Mouse (Mus musculus): ENCODE data around the gene Ing3. TPM values are rescaled to one million over a fixed set of nuclear protein-coding genes. Genes with fewer than 3 reads are reported as not detected.

Ing3 gene
- polyA plus RNA-seq, 1 experiment: 19.3 TPM

DNA sequence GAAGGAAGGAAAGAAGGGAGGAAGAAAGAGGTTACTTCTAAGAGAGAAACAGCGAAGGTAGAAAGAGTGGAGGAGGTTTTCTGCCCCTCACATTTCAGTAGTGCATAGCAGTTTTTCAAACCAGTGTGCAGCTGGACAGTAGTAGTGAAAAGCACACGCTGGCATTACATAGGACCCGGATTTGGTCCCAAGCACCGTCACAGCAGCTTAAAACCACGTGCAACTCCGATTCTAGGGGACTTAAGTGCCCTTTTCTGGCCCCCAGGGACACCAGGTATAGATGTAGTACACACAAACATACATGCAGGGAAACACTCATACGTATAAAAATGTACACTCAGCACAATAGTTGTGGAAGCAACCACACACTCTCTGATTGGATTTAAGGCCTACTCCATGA, 59.0 kb downstream of the Ing3 start:
- no peaks in the 10 kb centered on the region for H3K4me1 ChIP-seq (ENCODE audit: control insufficient read depth, insufficient read depth, low read length)
- no peak for DNase-seq

GRCm38 (mm10) chr6:22010258-22010657, 60.9 kb downstream of the Ing3 start:
- TF ChIP-seq POLR2A (IDR thresholded peaks at IDR 0.05; ENCODE audit: borderline replicate concordance, insufficient read depth, low read length): no peak
- TF ChIP-seq CTCF (IDR thresholded peaks at IDR 0.05; ENCODE audit: borderline replicate concordance, insufficient read depth, low read depth, low read length): no peak
- no peak for DNase-seq
- Histone ChIP-seq H3K27ac (ENCODE audit: insufficient read depth, low read length) (no peak overlapping the region), H3K4me1 (ENCODE audit: control insufficient read depth, insufficient read depth, low read length) (no peaks in the 10 kb centered on the region), H3K27me3 (ENCODE audit: control insufficient read depth, insufficient read depth, low read length) (no peaks in the 10 kb centered on the region), H3K4me3 (replicated peaks; ENCODE audit: insufficient read depth, low read depth, low read length) (no peak overlapping the region)
- 92% methylated on average over 12 of the region's 12 CpGs for WGBS

More for the DNA sequence above, 59.0 kb downstream of the Ing3 start:
- WGBS: 92% methylated on average over 7 of the region's 7 CpGs
- H3K27me3 ChIP-seq (ENCODE audit: control insufficient read depth, insufficient read depth, low read length): no peaks in the 10 kb centered on the region; the same call in 1 of the 2 replicates
- TF ChIP-seq CTCF (IDR thresholded peaks at IDR 0.05; ENCODE audit: borderline replicate concordance, insufficient read depth, low read depth, low read length) (no peak), POLR2A (IDR thresholded peaks at IDR 0.05; ENCODE audit: borderline replicate concordance, insufficient read depth, low read length) (no peak)
- H3K27ac ChIP-seq (ENCODE audit: insufficient read depth, low read length): no peak overlapping the region
- H3K4me3 ChIP-seq (replicated peaks; ENCODE audit: insufficient read depth, low read depth, low read length): no peak overlapping the region

GRCm38 (mm10) chr6:22010761-22011281, 61.5 kb downstream of the Ing3 start:
- WGBS: 85% methylated on average over 11 of the region's 11 CpGs
- Histone ChIP-seq H3K4me1 (ENCODE audit: control insufficient read depth, insufficient read depth, low read length) (no peaks in the 10 kb centered on the region), H3K4me3 (replicated peaks; ENCODE audit: insufficient read depth, low read depth, low read length) (no peak overlapping the region), H3K27ac (ENCODE audit: insufficient read depth, low read length) (no peak overlapping the region), H3K27me3 (ENCODE audit: control insufficient read depth, insufficient read depth, low read length) (no peaks in the 10 kb centered on the region)
- DNase-seq: no peak
- TF ChIP-seq POLR2A (IDR thresholded peaks at IDR 0.05; ENCODE audit: borderline replicate concordance, insufficient read depth, low read length): no peak
- TF ChIP-seq CTCF (IDR thresholded peaks at IDR 0.05; ENCODE audit: borderline replicate concordance, insufficient read depth, low read depth, low read length): no peak

- Histone ChIP-seq H3K27ac (ENCODE audit: insufficient read depth, low read length) (no peak overlapping the region), H3K4me1 (ENCODE audit: control insufficient read depth, insufficient read depth, low read length) (no peaks in the 10 kb centered on the region), H3K27me3 (ENCODE audit: control insufficient read depth, insufficient read depth, low read length) (no peaks in the 10 kb centered on the region), H3K4me3 (replicated peaks; ENCODE audit: insufficient read depth, low read depth, low read length) (no peak overlapping the region)
- no peak for DNase-seq
- 66% methylated on average over 2 of the region's 2 CpGs for WGBS
- no peak for TF ChIP-seq CTCF (IDR thresholded peaks at IDR 0.05; ENCODE audit: borderline replicate concordance, insufficient read depth, low read depth, low read length)
- no peak for TF ChIP-seq POLR2A (IDR thresholded peaks at IDR 0.05; ENCODE audit: borderline replicate concordance, insufficient read depth, low read length)
Observed at GRCm38 (mm10) chr6:22011546-22011945, 62.2 kb downstream of the Ing3 start.

DNA sequence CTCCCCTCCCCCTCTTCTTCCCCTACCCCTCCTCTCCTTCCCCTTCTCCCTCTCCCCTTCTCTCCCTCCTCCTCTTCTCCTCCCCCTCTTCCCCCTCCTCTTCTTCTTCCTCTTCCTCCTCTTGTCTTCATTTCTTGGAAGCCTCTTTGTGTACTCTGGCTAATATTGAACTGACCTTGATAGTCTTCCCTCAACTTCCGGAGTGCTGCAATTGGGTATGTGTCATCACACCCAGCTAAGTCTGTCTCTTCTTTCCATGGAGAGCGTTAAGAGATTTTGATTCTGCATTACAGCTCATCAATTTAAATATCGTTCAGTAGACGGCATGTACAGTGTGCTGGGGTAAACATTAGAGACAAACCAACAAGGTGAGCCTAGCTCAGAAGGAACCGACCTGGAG, 62.7 kb downstream of the Ing3 start:
- Histone ChIP-seq H3K4me3 (replicated peaks; ENCODE audit: insufficient read depth, low read depth, low read length) (no peak overlapping the region), H3K27me3 (ENCODE audit: control insufficient read depth, insufficient read depth, low read length) (no peaks in the 10 kb centered on the region), H3K27ac (ENCODE audit: insufficient read depth, low read length) (no peak overlapping the region), H3K4me1 (ENCODE audit: control insufficient read depth, insufficient read depth, low read length) (no peaks in the 10 kb centered on the region)
- TF ChIP-seq POLR2A (IDR thresholded peaks at IDR 0.05; ENCODE audit: borderline replicate concordance, insufficient read depth, low read length) (no peak), CTCF (IDR thresholded peaks at IDR 0.05; ENCODE audit: borderline replicate concordance, insufficient read depth, low read depth, low read length) (no peak)
- no peak for DNase-seq
- 88% methylated on average over 5 of the region's 5 CpGs for WGBS

GRCm38 (mm10) chr6:22012501-22012900, 63.1 kb downstream of the Ing3 start:
- Histone ChIP-seq H3K4me3 (replicated peaks; ENCODE audit: insufficient read depth, low read depth, low read length) (no peak overlapping the region), H3K27me3 (ENCODE audit: control insufficient read depth, insufficient read depth, low read length) (no peaks in the 10 kb centered on the region), H3K27ac (ENCODE audit: insufficient read depth, low read length) (no peak overlapping the region), H3K4me1 (ENCODE audit: control insufficient read depth, insufficient read depth, low read length) (no peaks in the 10 kb centered on the region)
- DNase-seq: no peak
- WGBS: 84% methylated on average over 5 of the region's 5 CpGs
- TF ChIP-seq POLR2A (IDR thresholded peaks at IDR 0.05; ENCODE audit: borderline replicate concordance, insufficient read depth, low read length) (no peak), CTCF (IDR thresholded peaks at IDR 0.05; ENCODE audit: borderline replicate concordance, insufficient read depth, low read depth, low read length) (no peak)

GRCm38 (mm10) chr6:22013394-22013793, 64.0 kb downstream of the Ing3 start:
- no peak overlapping the region for H3K27ac ChIP-seq (ENCODE audit: insufficient read depth, low read length)
- no peaks in the 10 kb centered on the region for H3K4me1 ChIP-seq (ENCODE audit: control insufficient read depth, insufficient read depth, low read length)
- no peak for TF ChIP-seq CTCF (IDR thresholded peaks at IDR 0.05; ENCODE audit: borderline replicate concordance, insufficient read depth, low read depth, low read length)
- TF ChIP-seq POLR2A (IDR thresholded peaks at IDR 0.05; ENCODE audit: borderline replicate concordance, insufficient read depth, low read length): no peak
- no peaks in the 10 kb centered on the region for H3K27me3 ChIP-seq (ENCODE audit: control insufficient read depth, insufficient read depth, low read length)
- H3K4me3 ChIP-seq (replicated peaks; ENCODE audit: insufficient read depth, low read depth, low read length): no peak overlapping the region
- DNase-seq: no peak
- WGBS: 81% methylated on average over 3 of the region's 3 CpGs

DNA sequence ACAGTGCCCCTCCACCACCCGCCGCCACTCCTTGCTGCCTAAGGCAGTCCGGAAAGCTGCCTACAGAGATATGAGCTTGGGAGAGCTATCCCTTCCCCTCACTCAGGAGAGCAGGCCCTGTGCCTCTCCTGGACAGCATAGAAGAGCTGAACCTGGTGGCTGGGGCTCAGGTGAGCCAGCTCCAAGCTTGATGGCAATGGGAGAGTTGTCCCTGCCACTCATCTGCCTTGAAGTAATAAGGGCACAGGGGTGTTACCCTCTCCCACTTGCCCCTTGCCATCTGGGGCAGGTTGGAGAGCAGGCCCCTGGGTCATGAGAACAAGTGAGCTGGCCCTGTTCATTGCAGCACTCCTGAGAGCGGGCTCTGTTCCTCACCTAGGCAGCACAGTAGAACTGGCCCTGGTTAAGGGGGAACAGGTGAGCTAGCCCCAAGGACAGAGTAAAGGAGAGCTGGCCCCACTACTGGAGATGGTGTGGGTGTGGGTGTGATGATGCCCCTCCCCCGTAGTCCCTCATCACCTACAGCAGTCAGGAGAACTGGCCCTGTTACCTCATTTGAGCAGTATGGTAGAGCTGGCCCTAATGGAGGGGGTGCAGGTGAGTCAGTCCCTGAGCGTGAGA, 65.0 kb downstream of the Ing3 start:
- H3K27ac ChIP-seq (ENCODE audit: insufficient read depth, low read length): no peak overlapping the region
- DNase-seq: no peak
- no peaks in the 10 kb centered on the region for H3K27me3 ChIP-seq (ENCODE audit: control insufficient read depth, insufficient read depth, low read length)
- H3K4me3 ChIP-seq (replicated peaks; ENCODE audit: insufficient read depth, low read depth, low read length): no peak overlapping the region
- TF ChIP-seq POLR2A (IDR thresholded peaks at IDR 0.05; ENCODE audit: borderline replicate concordance, insufficient read depth, low read length) (no peak), CTCF (IDR thresholded peaks at IDR 0.05; ENCODE audit: borderline replicate concordance, insufficient read depth, low read depth, low read length) (no peak)
- H3K4me1 ChIP-seq (ENCODE audit: control insufficient read depth, insufficient read depth, low read length): no peaks in the 10 kb centered on the region
- 98% methylated on average over 6 of the region's 6 CpGs for WGBS

All from cerebellum, adult 2 months (tissue).